Mouse (Mus musculus): ENCODE results near the gene Crim1. TPM values are rescaled to one million over a fixed set of nuclear protein-coding genes. Genes with fewer than 3 reads are reported as not detected.

Crim1 gene
- polyA plus RNA-seq, 1 experiment = 19.2 TPM

DNA sequence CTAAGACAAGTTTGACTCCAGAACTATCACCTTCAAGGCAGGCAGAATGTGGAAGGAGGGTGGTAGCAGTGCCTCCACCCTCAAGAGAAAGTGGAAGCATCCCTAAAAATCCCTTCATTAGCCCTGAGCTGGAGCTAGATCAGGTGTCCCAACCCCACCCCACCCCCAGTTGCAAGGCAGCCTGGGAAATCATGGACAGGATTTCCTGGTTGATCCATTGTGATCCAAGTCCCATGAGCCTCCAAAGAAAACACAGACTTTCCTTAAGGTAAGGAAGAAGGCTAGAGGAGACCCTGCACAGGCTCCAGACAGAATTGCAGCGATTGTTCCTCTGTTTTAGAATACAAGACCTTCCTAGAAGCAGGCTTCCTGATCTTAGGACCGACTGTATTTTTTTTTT lies 154.4 kb downstream of the Crim1 start:
- Histone ChIP-seq H3K4me1 (replicated peaks; ENCODE audit: control insufficient read depth, insufficient read depth, low read length) (peaks cover 15% of the 10 kb centered on the region), H3K36me3 (ENCODE audit: control insufficient read depth, insufficient read depth, low read length) (no peaks in the 10 kb centered on the region), H3K27me3 (ENCODE audit: control insufficient read depth, insufficient read depth, low read length) (no peaks in the 10 kb centered on the region), H3K27ac (ENCODE audit: control insufficient read depth, insufficient read depth, low read length) (no peak overlapping the region), H3K4me3 (ENCODE audit: control insufficient read depth, insufficient read depth, low read length) (no peak overlapping the region)
- no peak for TF ChIP-seq POLR2A (IDR thresholded peaks at IDR 0.05; ENCODE audit: control insufficient read depth, extremely low read depth, insufficient read depth, low read length, poor library complexity)
- no peak for TF ChIP-seq CTCF (IDR thresholded peaks at IDR 0.05; ENCODE audit: borderline replicate concordance, control insufficient read depth, extremely low read depth, insufficient read depth, low read length, poor library complexity)
- WGBS = 78% methylated on average over 2 of the region's 2 CpGs
- no peak for DNase-seq

GRCm38 (mm10) chr17:78354871-78355270 lies 154.8 kb downstream of the Crim1 start:
- no peaks in the 10 kb centered on the region for H3K27me3 ChIP-seq (ENCODE audit: control insufficient read depth, insufficient read depth, low read length)
- H3K4me1 ChIP-seq (replicated peaks; ENCODE audit: control insufficient read depth, insufficient read depth, low read length) = peaks cover 15% of the 10 kb centered on the region
- no peaks in the 10 kb centered on the region for H3K36me3 ChIP-seq (ENCODE audit: control insufficient read depth, insufficient read depth, low read length)
- H3K27ac ChIP-seq (ENCODE audit: control insufficient read depth, insufficient read depth, low read length) = no peak overlapping the region
- TF ChIP-seq CTCF (IDR thresholded peaks at IDR 0.05; ENCODE audit: borderline replicate concordance, control insufficient read depth, extremely low read depth, insufficient read depth, low read length, poor library complexity) (no peak), POLR2A (IDR thresholded peaks at IDR 0.05; ENCODE audit: control insufficient read depth, extremely low read depth, insufficient read depth, low read length, poor library complexity) (no peak)
- WGBS = 99% methylated on average over 12 of the region's 12 CpGs
- H3K4me3 ChIP-seq (ENCODE audit: control insufficient read depth, insufficient read depth, low read length) = no peak overlapping the region
- DNase-seq = no peak

DNA sequence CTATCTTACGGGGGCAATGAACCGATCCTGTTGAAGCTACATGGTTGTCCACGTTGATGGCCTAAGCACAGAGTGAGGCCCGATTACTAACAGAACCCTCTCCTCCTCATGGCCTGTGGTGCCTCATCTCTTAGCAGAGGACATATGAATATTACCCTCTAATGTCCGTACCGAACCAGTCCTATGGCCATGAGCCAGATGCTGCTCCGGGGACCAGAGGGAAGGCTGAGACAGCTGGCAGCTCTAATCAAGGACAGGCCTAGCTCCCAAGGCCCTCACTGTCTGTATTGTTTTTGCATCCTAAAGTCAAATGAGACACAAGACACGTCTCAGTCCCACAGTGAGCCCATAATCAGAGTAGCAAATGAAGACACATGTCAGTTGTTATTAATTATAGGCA lies 155.6 kb downstream of the Crim1 start:
- H3K36me3 ChIP-seq (ENCODE audit: control insufficient read depth, insufficient read depth, low read length) = no peaks in the 10 kb centered on the region
- no peaks in the 10 kb centered on the region for H3K27me3 ChIP-seq (ENCODE audit: control insufficient read depth, insufficient read depth, low read length)
- no peak overlapping the region for H3K27ac ChIP-seq (ENCODE audit: control insufficient read depth, insufficient read depth, low read length)
- 98% methylated on average over 8 of the region's 8 CpGs for whole genome bisulfite sequencing
- TF ChIP-seq POLR2A (IDR thresholded peaks at IDR 0.05; ENCODE audit: control insufficient read depth, extremely low read depth, insufficient read depth, low read length, poor library complexity) = no peak
- peaks cover 14% of the 10 kb centered on the region for H3K4me1 ChIP-seq (replicated peaks; ENCODE audit: control insufficient read depth, insufficient read depth, low read length)
- no peak for DNase-seq
- no peak overlapping the region for H3K4me3 ChIP-seq (ENCODE audit: control insufficient read depth, insufficient read depth, low read length)

DNA sequence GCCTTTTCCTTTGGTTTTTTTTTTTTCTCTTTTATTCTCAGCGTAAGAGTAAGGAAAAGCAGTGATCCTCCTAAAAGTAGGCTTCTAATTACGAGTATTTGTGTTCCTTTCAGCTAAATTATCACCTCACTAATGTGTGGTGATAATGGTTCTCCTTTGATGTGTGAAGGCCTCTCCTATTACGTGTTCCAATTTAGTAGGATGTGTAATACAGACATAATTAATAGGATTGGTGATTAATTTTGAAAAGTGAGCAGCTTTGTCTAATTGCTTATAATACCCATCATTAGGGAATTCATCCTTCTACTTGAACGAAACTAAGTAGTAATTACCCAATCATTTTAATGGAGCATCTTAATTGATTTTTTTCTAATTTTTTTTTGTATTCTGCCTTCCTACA lies 157.7 kb downstream of the Crim1 start:
- TF ChIP-seq CTCF (IDR thresholded peaks at IDR 0.05; ENCODE audit: borderline replicate concordance, control insufficient read depth, extremely low read depth, insufficient read depth, low read length, poor library complexity) (no peak), POLR2A (IDR thresholded peaks at IDR 0.05; ENCODE audit: control insufficient read depth, extremely low read depth, insufficient read depth, low read length, poor library complexity) (no peak)
- Histone ChIP-seq H3K36me3 (ENCODE audit: control insufficient read depth, insufficient read depth, low read length) (no peaks in the 10 kb centered on the region), H3K4me3 (ENCODE audit: control insufficient read depth, insufficient read depth, low read length) (no peak overlapping the region), H3K27me3 (ENCODE audit: control insufficient read depth, insufficient read depth, low read length) (no peaks in the 10 kb centered on the region), H3K27ac (ENCODE audit: control insufficient read depth, insufficient read depth, low read length) (no peak overlapping the region), H3K4me1 (replicated peaks; ENCODE audit: control insufficient read depth, insufficient read depth, low read length) (peaks cover 6% of the 10 kb centered on the region)
- no peak for DNase-seq
- 92% methylated on average over 4 of the region's 4 CpGs for WGBS

DNA sequence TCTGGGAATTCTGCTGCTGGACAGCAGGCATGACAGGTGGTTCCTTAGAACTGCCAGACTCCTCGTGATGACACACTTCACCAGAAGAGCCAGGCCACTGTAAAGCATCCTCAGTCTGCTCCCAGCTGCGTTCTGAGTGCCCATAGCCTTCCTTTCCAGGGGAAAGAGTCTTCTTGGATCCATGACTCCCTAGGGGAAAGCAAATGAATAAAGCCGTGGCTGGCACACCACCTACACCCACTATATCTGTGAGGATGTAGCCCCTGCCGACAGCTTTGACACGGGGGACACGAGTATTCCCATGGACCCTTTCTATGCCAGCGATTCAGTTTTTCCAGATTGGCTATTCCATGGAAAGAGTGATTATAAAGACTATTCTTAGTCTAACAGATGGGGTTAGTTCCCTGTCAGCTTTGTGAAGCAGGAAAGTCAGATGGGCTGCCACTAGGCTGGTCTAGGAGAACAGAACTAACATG lies 158.2 kb downstream of the Crim1 start:
- WGBS = 92% methylated on average over 7 of the region's 7 CpGs

DNA sequence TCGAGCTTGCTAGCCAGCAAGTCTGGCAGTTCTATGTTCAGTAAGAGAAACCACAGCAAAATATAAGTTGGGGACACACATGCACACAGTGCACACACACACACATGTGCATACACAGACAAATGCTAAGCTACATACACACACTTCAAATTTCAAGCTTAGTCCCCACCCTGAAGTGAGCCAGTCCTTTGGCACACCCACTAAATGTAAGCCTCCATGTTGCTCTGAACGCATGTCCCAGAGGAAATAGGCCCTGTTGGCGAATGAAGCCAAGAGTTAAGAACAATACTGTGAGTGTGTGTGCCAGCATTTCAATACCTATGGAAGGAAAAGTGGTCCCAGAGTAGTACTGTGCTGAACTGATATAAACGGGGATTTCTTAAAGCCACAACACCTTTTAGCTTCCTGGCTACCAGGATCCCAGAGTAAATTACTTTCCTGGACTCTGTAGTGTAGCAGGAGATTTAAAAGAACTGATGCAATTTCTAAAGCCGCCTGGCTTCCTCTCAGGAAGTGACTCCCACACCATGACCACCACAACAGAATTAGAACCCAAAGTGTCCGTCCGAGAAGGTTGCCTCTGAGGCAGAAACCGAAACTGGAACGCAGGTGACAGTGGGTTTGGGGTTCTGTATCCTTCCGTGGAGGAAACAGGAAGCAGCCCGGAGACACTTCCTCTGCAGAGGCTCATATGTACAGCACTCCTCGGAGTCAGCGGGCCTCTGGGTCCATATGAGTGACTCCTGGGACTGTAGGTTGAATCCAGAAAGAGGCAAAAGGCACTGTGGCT lies 162.1 kb downstream of the Crim1 start:
- Histone ChIP-seq H3K27me3 (ENCODE audit: control insufficient read depth, insufficient read depth, low read length) (no peaks in the 10 kb centered on the region), H3K36me3 (ENCODE audit: control insufficient read depth, insufficient read depth, low read length) (no peaks in the 10 kb centered on the region), H3K4me3 (ENCODE audit: control insufficient read depth, insufficient read depth, low read length) (peak overlapping the region; percentile 28), H3K27ac (ENCODE audit: control insufficient read depth, insufficient read depth, low read length) (peak overlapping the region; percentile 77), H3K4me1 (replicated peaks; ENCODE audit: control insufficient read depth, insufficient read depth, low read length) (peaks cover 2% of the 10 kb centered on the region; the same call in 1 of the 2 replicates)
- peak; percentile 74 for DNase-seq
- WGBS = 8% methylated on average over 13 of the region's 13 CpGs
- TF ChIP-seq POLR2A (IDR thresholded peaks at IDR 0.05; ENCODE audit: control insufficient read depth, extremely low read depth, insufficient read depth, low read length, poor library complexity) = 0 out of 2 replicates have a peak, but pooled peaks have one; percentile 15
- TF ChIP-seq CTCF (IDR thresholded peaks at IDR 0.05; ENCODE audit: borderline replicate concordance, control insufficient read depth, extremely low read depth, insufficient read depth, low read length, poor library complexity) = no peak

More for the DNA sequence above, 158.2 kb downstream of the Crim1 start:
- no peak overlapping the region for H3K27ac ChIP-seq (ENCODE audit: control insufficient read depth, insufficient read depth, low read length)
- no peaks in the 10 kb centered on the region for H3K36me3 ChIP-seq (ENCODE audit: control insufficient read depth, insufficient read depth, low read length)
- no peak for TF ChIP-seq CTCF (IDR thresholded peaks at IDR 0.05; ENCODE audit: borderline replicate concordance, control insufficient read depth, extremely low read depth, insufficient read depth, low read length, poor library complexity)
- no peak for TF ChIP-seq POLR2A (IDR thresholded peaks at IDR 0.05; ENCODE audit: control insufficient read depth, extremely low read depth, insufficient read depth, low read length, poor library complexity)
- no peaks in the 10 kb centered on the region for H3K27me3 ChIP-seq (ENCODE audit: control insufficient read depth, insufficient read depth, low read length)
- no peak for DNase-seq
- H3K4me3 ChIP-seq (ENCODE audit: control insufficient read depth, insufficient read depth, low read length) = no peak overlapping the region
- peaks cover 4% of the 10 kb centered on the region for H3K4me1 ChIP-seq (replicated peaks; ENCODE audit: control insufficient read depth, insufficient read depth, low read length)
